ENCODE assay signal across 30 mouse cellular contexts in genomic region chrX:10268308-10268707, GRCm38 (mm10). TPM values are rescaled to one million over a fixed set of nuclear protein-coding genes. Genes with fewer than 3 reads are reported as not detected.
"Had no signal": no experiment of that assay in that cellular context is flagged by ENCODE, and none has a peak within 500 bp of the region (broad histone marks: within the 10 kb centered on the region; RNA-seq: fewer than 3 reads in every experiment).

No protein-coding gene starts in this region.

- H3K27ac ChIP-seq: heart, adult 2 months; heart, embryonic 13.5 days; heart, embryonic 15.5 days; hindbrain, embryonic 13.5 days; hindbrain, embryonic 15.5 days; hindbrain, postnatal 0 days; kidney, embryonic 15.5 days; kidney, postnatal 0 days; limb, embryonic 13.5 days; limb, embryonic 15.5 days; liver, embryonic 12.5 days; liver, embryonic 14.5 days had no signal

- H3K4me1 ChIP-seq: heart, embryonic 13.5 days; heart, embryonic 15.5 days; hindbrain, embryonic 13.5 days; hindbrain, embryonic 15.5 days; kidney, embryonic 15.5 days; limb, embryonic 13.5 days; limb, embryonic 15.5 days; liver, embryonic 12.5 days had no signal

- H3K9me3 ChIP-seq: heart, embryonic 13.5 days; heart, embryonic 15.5 days; hindbrain, embryonic 13.5 days; hindbrain, embryonic 15.5 days; kidney, embryonic 15.5 days; limb, embryonic 13.5 days; limb, embryonic 15.5 days; liver, embryonic 12.5 days had no signal

- H3K4me3 ChIP-seq: heart, adult 2 months; heart, embryonic 13.5 days; heart, embryonic 15.5 days; hindbrain, embryonic 13.5 days; hindbrain, embryonic 15.5 days; kidney, embryonic 15.5 days; limb, embryonic 13.5 days; limb, embryonic 15.5 days; liver, embryonic 12.5 days had no signal

- H3K27me3 ChIP-seq: heart, embryonic 13.5 days; heart, embryonic 15.5 days; hindbrain, embryonic 13.5 days; hindbrain, embryonic 15.5 days; kidney, embryonic 15.5 days; limb, embryonic 13.5 days; limb, embryonic 15.5 days; liver, embryonic 12.5 days had no signal

- H3K9ac ChIP-seq: heart, embryonic 13.5 days; heart, embryonic 15.5 days; hindbrain, embryonic 13.5 days; hindbrain, embryonic 15.5 days; kidney, embryonic 15.5 days; limb, embryonic 13.5 days; limb, embryonic 15.5 days; liver, embryonic 12.5 days; liver, embryonic 14.5 days had no signal

- DNase-seq: gastrocnemius, postnatal 14 days; gastrocnemius, postnatal 36 days; heart, adult 11 months; heart, adult 2 months; heart, postnatal 14 days; heart, postnatal 36 days; kidney, adult 11 months; kidney, adult 2 months; kidney, adult 9 months; kidney, postnatal 14 days; kidney, postnatal 36 days; left cerebral cortex, postnatal 4 days; lung, adult 18-20 months had no signal

- H3K4me2 ChIP-seq: heart, embryonic 11.5 days; heart, embryonic 13.5 days; heart, embryonic 15.5 days; hindbrain, embryonic 13.5 days; hindbrain, embryonic 15.5 days; kidney, embryonic 15.5 days; limb, embryonic 13.5 days; limb, embryonic 15.5 days; liver, embryonic 12.5 days had no signal

- ATAC-seq: hindbrain, postnatal 0 days; intestine, embryonic 16.5 days; liver, embryonic 12.5 days had no signal

- H3K36me3 ChIP-seq: heart, embryonic 13.5 days; heart, embryonic 15.5 days; hindbrain, embryonic 13.5 days; hindbrain, embryonic 15.5 days; kidney, embryonic 15.5 days; limb, embryonic 13.5 days; limb, embryonic 15.5 days; liver, embryonic 12.5 days had no signal

RNA-seq across cellular contexts. Expression of gene Otc, which starts 16.2 kb away (rescaled TPM):
- polyA plus RNA-seq: gonadal fat pad, adult 2 months; heart, embryonic 15.5 days; heart, postnatal 0 days; hindbrain, embryonic 11.5 days; hindbrain, postnatal 0 days; kidney, adult 2 months; kidney, postnatal 0 days; limb, embryonic 11.5 days; limb, embryonic 13.5 days; limb, embryonic 15.5 days had no signal
